Mouse (Mus musculus) MEL (cell line): ENCODE results near the gene Psrc1. TPM values are rescaled to one million over a fixed set of nuclear protein-coding genes. Genes with fewer than 3 reads are reported as not detected.

Experiments used
- DNase-seq: peaks from one replicate; pipeline ENCODE4 v3.0.0; 2011; ENCODE audit warnings: low read depth, low spot score
- H3K27ac ChIP-seq: 2 replicates; pipeline ENCODE4 v1.5.1; 2012; ENCODE audit warnings: low read depth, mild to moderate bottlenecking, control low read depth, low read length, moderate library complexity; ENCODE audit not compliant: control insufficient read depth
- H3K27me3 ChIP-seq, 2 experiments: fragments of 150-350 bp in 1 of 2; sonication (generic) in 1 of 2; 2 replicates each; pipeline ENCODE4 v1.6.1; 2012; ENCODE audit warnings: low read length in 2 of 2, mild to moderate bottlenecking in 2 of 2, improper control_type of control experiment in 1 of 2, moderate library complexity in 1 of 2; ENCODE audit not compliant: insufficient read depth in 2 of 2, control insufficient read depth in 1 of 2
- H3K36me3 ChIP-seq, 2 experiments: 2 replicates each; pipeline ENCODE4 v1.6.1; 2012 to 2014; ENCODE audit warnings: low read length in 2 of 2, improper control_type of control experiment in 1 of 2, inconsistent platforms in 1 of 2, mild to moderate bottlenecking in 1 of 2; ENCODE audit not compliant: insufficient read depth in 2 of 2, control insufficient read depth in 1 of 2
- H3K4me1 ChIP-seq, 2 experiments: fragments of 150-350 bp in 1 of 2; sonication (generic) in 1 of 2; 2 replicates each; pipeline ENCODE4 v1.6.1; 2012; ENCODE audit warnings: low read length in 2 of 2, improper control_type of control experiment in 1 of 2, mild to moderate bottlenecking in 1 of 2; ENCODE audit not compliant: insufficient read depth in 2 of 2, control insufficient read depth in 1 of 2
- H3K4me3 ChIP-seq, 2 experiments: fragments of 150-350 bp in 1 of 2; sonication (generic) in 1 of 2; 2 replicates each; pipeline ENCODE4 v1.5.1; 2012; ENCODE audit warnings: low read depth in 2 of 2, low read length in 2 of 2, mild to moderate bottlenecking in 2 of 2, moderate library complexity in 2 of 2, control low read depth in 1 of 2, improper control_type of control experiment in 1 of 2; ENCODE audit not compliant: control insufficient read depth in 1 of 2, insufficient read depth in 1 of 2
- H3K79me2 ChIP-seq: 2 replicates; pipeline ENCODE4 v1.6.1; 2012; ENCODE audit warnings: mild to moderate bottlenecking, low read length, moderate library complexity; ENCODE audit not compliant: control insufficient read depth, poor library complexity, insufficient read depth
- H3K9ac ChIP-seq: 2 replicates; pipeline ENCODE4 v1.6.1; 2012; ENCODE audit warnings: low read depth, mild to moderate bottlenecking, control low read depth, low read length, moderate library complexity; ENCODE audit not compliant: control insufficient read depth, poor library complexity, severe bottlenecking
- H3K9me3 ChIP-seq: fragments of 150-350 bp; sonication (generic); replicated peaks from 2 replicates; pipeline ENCODE4 v1.6.1; 2012; ENCODE audit warnings: mild to moderate bottlenecking, low read length, improper control_type of control experiment, moderate library complexity; ENCODE audit not compliant: insufficient read depth
- BHLHE40 ChIP-seq: IDR thresholded peaks from 2 replicates; pipeline ENCODE4 v1.6.1; 2012; ENCODE audit warnings: low read depth, mild to moderate bottlenecking, inconsistent platforms, low read length, improper control_type of control experiment, borderline replicate concordance
- CHD1 ChIP-seq: IDR thresholded peaks from 2 replicates; pipeline ENCODE4 v1.6.1; 2012; ENCODE audit warnings: low read depth, mild to moderate bottlenecking, inconsistent platforms, low read length, improper control_type of control experiment
- CHD2 ChIP-seq: IDR thresholded peaks from 2 replicates; pipeline ENCODE4 v1.6.1; 2011; ENCODE audit warnings: low read length, improper control_type of control experiment
- ELF1 ChIP-seq: IDR thresholded peaks from 2 replicates; pipeline ENCODE4 v1.6.1; 2014; ENCODE audit warnings: low read depth, mild to moderate bottlenecking, inconsistent platforms, low read length, improper control_type of control experiment, moderate library complexity
- EP300 ChIP-seq, 2 experiments: IDR thresholded peaks; 2 replicates each; pipeline ENCODE4 v1.6.1; 2011; ENCODE audit warnings: improper control_type of control experiment in 2 of 2, low read length in 2 of 2, low read depth in 1 of 2, mild to moderate bottlenecking in 1 of 2
- GATA1 ChIP-seq: IDR thresholded peaks from 2 replicates; pipeline ENCODE4 v1.6.1; 2011; ENCODE audit warnings: low read depth, low read length, improper control_type of control experiment
- HCFC1 ChIP-seq: IDR thresholded peaks from 2 replicates; pipeline ENCODE4 v1.6.1; 2012; ENCODE audit warnings: low read depth, mild to moderate bottlenecking, inconsistent platforms, low read length, improper control_type of control experiment, moderate library complexity
- JUND ChIP-seq: IDR thresholded peaks from 2 replicates; pipeline ENCODE4 v1.6.1; 2011; ENCODE audit warnings: low read depth, mild to moderate bottlenecking, improper control_type of control experiment, low read length
- KAT2A ChIP-seq: conservative IDR thresholded peaks from 2 replicates; pipeline ENCODE4 v1.6.1; 2012; ENCODE audit warnings: low read depth, low read length, improper control_type of control experiment, inconsistent platforms
- MAFK ChIP-seq: IDR thresholded peaks from 2 replicates; pipeline ENCODE4 v1.6.1; 2011; ENCODE audit warnings: low read depth, mild to moderate bottlenecking, low read length, improper control_type of control experiment, borderline replicate concordance
- MYB ChIP-seq: IDR thresholded peaks from 2 replicates; pipeline ENCODE4 v1.6.1; 2011; ENCODE audit warnings: mild to moderate bottlenecking, low read depth, low read length, improper control_type of control experiment
- MYC ChIP-seq: IDR thresholded peaks from 2 replicates; pipeline ENCODE4 v1.6.1; 2011; ENCODE audit warnings: low read depth, mild to moderate bottlenecking, low read length, improper control_type of control experiment, moderate library complexity
- NELFE ChIP-seq: IDR thresholded peaks from 2 replicates; pipeline ENCODE4 v1.6.1; 2011; ENCODE audit warnings: low read depth, low read length, improper control_type of control experiment
- POLR2AphosphoS2 ChIP-seq: IDR thresholded peaks from 2 replicates; pipeline ENCODE4 v1.6.1; 2011; ENCODE audit warnings: low read length, improper control_type of control experiment
- RCOR1 ChIP-seq: IDR thresholded peaks from 2 replicates; pipeline ENCODE4 v1.6.1; 2012; ENCODE audit warnings: low read depth, mild to moderate bottlenecking, inconsistent platforms, low read length, improper control_type of control experiment
- SIN3A ChIP-seq: IDR thresholded peaks from 2 replicates; pipeline ENCODE4 v1.6.1; 2012; ENCODE audit warnings: low read length, improper control_type of control experiment, inconsistent platforms
- SMC3 ChIP-seq: IDR thresholded peaks from 2 replicates; pipeline ENCODE4 v1.6.1; 2011; ENCODE audit warnings: low read depth, low read length, improper control_type of control experiment
- UBTF ChIP-seq: IDR thresholded peaks from 2 replicates; pipeline ENCODE4 v1.6.1; 2012; ENCODE audit warnings: low read depth, mild to moderate bottlenecking, inconsistent platforms, low read length, improper control_type of control experiment, moderate library complexity, borderline replicate concordance; ENCODE audit not compliant: insufficient read depth
- USF1 ChIP-seq: IDR thresholded peaks from 2 replicates; pipeline ENCODE4 v1.6.1; 2014; ENCODE audit warnings: low read depth, mild to moderate bottlenecking, inconsistent platforms, low read length, improper control_type of control experiment, moderate library complexity
- USF2 ChIP-seq, 2 experiments: IDR thresholded peaks; 2 replicates each; pipeline ENCODE4 v1.6.1; 2011 to 2012; ENCODE audit warnings: improper control_type of control experiment in 2 of 2, low read length in 2 of 2, borderline replicate concordance in 1 of 2, inconsistent platforms in 1 of 2, low read depth in 1 of 2, mild to moderate bottlenecking in 1 of 2; ENCODE audit not compliant: insufficient read depth in 1 of 2
- ZKSCAN1 ChIP-seq: IDR thresholded peaks from 2 replicates; pipeline ENCODE4 v1.6.1; 2012; ENCODE audit warnings: low read depth, mild to moderate bottlenecking, inconsistent platforms, low read length, improper control_type of control experiment, moderate library complexity
- ZNF384 ChIP-seq: IDR thresholded peaks from 2 replicates; pipeline ENCODE4 v1.6.1; 2012; ENCODE audit warnings: low read depth, mild to moderate bottlenecking, inconsistent platforms, low read length, improper control_type of control experiment
- polyA plus RNA-seq, 2 experiments: library from polyadenylated mRNA; stranded (reverse) in 1 of 2; unstranded in 1 of 2; fragments of >175 nt in 1 of 2; fragments of >200 nt in 1 of 2; gene quantifications; 2 replicates each; pipeline versions ENCODE4 v1.2.1 to v1.2.4; 2012; ENCODE audit warnings: low replicate concordance in 2 of 2, low read depth in 1 of 2; ENCODE audit not compliant: insufficient read length in 2 of 2, insufficient read depth in 1 of 2, missing spikeins in 1 of 2
- total RNA-seq: library from RNA; depleted of rRNA; stranded (reverse); fragments of 300-350 nt; gene quantifications from 2 replicates; pipeline ENCODE4 v1.2.3, GENCODE M21; 2012

Gene Psrc1
- total and polyA plus RNA-seq, 3 experiments = 14.6 to 37.3 TPM; not detected in 1

GRCm38 (mm10) chr3:108389111-108389545 is 5.5 kb downstream of the Psrc1 start (continued):
- TF ChIP-seq USF1 (no peak), SMC3 (peak; percentile 99), ZNF384 (no peak; the same call in 1 of the 2 replicates), UBTF (no peak), RCOR1 (0 out of 2 replicates have a peak, but pooled peaks have one; percentile 28), GATA1 (no peak), KAT2A (no peak), ZKSCAN1 (no peak), CHD1 (no peak), USF2 (IDR thresholded peaks at IDR 0.05; ENCODE audit: borderline replicate concordance in 1 of 2, insufficient read depth in 1 of 2, low read depth in 1 of 2, low read length in 2 of 2) (no peak), MYC (peak; percentile 41; the same call in 1 of the 2 replicates), MAFK (no peak), JUND (peak; percentile 38; the same call in 1 of the 2 replicates), BHLHE40 (peak; percentile 35; the same call in 1 of the 2 replicates), NELFE (no peak)
- TF ChIP-seq, all 39 proteins: peak for 19

GRCm38 (mm10) chr3:108392299-108392698 is 8.7 kb downstream of the Psrc1 start:
- no peak for TF ChIP-seq MYB
- no peak for TF ChIP-seq SIN3A
- TF ChIP-seq EP300 (IDR thresholded peaks at IDR 0.05; ENCODE audit: low read depth in 1 of 2, low read length in 2 of 2) = no peak
- TF ChIP-seq CHD2 = no peak
- no peak for TF ChIP-seq POLR2AphosphoS2
- no peak for TF ChIP-seq KAT2A
- no peak for TF ChIP-seq RCOR1
- no peak for TF ChIP-seq MYC
- no peak for TF ChIP-seq ELF1
- TF ChIP-seq HCFC1 = no peak
- no peak for TF ChIP-seq USF2 (IDR thresholded peaks at IDR 0.05; ENCODE audit: borderline replicate concordance in 1 of 2, insufficient read depth in 1 of 2, low read depth in 1 of 2, low read length in 2 of 2)
- Histone ChIP-seq H3K79me2 (no peaks in the 10 kb centered on the region), H3K27ac (no peak overlapping the region), H3K36me3 (no peaks in the 10 kb centered on the region), H3K27me3 (peaks cover 0 to 4% of the 10 kb centered on the region in 2 experiments; a peak in 2 of 4 replicates), H3K4me1 (no peaks in the 10 kb centered on the region), H3K4me3 (no peak overlapping the region), H3K9me3 (no peaks in the 10 kb centered on the region), H3K9ac (no peak overlapping the region)
- no peak for DNase-seq
